Mouse (Mus musculus) brain, adult 2 months (tissue): ENCODE results near the gene Slc7a1.

Experiments
- DNase-seq: peaks from one replicate; pipeline ENCODE4 v3.0.0; 2011; ENCODE audit warnings: low read depth, low spot score

The Slc7a1 gene

DNA sequence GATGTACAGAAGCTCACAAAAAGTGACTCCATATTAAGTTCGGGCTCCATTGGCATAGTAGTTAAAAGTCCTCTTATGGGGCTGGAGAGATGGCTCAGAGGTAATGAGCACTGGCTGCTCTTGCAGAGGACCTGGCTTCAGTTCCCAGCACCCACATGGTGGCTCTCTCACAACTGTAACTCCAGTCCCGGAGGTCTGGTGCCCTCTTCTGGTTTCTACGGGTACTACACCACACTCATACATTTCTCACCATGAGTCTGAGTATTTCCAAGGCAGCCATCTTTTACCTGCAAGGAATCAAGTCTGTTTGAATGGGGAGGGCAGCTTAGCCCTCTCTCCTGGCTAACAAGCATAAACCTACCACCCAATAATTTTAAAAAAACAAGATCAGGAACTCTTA lies 30.5 kb downstream of the Slc7a1 start:
- DNase-seq, result no peak

DNA sequence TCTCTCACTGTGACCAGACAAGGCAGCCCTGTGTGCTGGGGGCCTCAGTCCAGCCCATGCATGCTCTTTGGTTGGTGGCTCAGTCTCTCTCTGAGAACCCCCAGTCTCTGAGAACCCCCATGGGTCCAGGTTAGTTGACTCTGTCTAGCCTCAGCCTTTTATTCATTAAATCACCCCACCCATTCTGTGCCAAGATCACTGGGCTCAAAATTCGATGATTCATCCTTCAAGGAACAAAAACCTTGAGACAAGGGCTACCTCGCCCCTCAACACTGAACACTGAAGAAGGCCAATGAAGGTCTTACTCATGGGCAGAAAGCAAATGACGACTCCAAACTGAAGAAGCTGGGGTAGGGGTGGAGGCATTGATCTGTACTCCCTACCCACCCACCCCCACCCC lies 31.9 kb downstream of the Slc7a1 start:
- no peak for DNase-seq

DNA sequence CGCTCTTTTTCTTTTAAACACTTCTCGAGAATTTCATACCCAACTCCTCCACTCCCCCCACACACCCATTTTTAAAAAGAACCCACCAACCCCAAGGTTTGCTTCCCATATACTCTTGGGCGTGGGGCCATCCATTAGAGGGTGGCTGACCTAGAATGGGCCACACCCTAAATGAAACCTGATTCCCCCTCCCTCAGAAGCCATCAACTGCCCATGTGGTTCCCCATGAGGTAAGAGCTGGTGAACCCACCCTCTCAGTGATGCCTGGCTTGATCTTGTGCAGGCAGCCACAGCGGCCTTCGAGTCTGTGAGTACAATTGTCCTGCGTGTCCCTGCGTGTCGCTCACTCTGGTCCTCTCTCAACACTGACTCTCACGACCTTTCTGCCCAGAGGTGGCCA lies 33.2 kb downstream of the Slc7a1 start:
- DNase-seq, result no peak

DNA sequence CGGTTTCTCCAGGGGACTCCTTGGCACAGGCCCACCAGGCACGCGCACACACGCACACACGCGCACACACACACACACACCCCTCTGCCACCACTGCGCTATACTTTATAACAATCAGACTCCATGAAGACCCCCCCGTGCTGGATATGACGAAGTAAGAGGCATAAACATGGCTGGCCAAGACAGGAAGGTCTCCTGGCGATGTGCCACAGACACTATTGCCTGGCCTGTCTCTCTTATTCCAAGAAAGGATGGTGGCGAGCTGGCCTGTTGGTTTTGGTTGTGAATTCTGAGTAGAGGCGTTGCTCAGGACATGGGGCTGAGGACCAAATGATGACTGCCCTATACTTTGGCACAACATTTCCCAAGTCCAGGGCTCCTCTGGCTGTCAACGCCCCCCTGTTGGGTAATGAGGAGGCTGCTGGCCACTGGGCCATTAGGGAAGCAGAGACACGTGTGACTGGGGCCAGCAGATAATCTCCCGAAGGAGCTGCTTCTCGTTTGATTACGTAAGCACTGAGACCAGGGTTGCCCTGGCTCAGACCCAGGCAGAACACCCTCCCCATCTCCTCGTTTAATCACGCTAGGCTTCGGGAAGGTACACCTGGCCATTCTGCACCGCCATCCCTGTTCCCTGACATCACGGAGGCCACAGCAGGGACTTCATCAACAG lies 36.1 kb downstream of the Slc7a1 start:
- no peak for DNase-seq

DNA sequence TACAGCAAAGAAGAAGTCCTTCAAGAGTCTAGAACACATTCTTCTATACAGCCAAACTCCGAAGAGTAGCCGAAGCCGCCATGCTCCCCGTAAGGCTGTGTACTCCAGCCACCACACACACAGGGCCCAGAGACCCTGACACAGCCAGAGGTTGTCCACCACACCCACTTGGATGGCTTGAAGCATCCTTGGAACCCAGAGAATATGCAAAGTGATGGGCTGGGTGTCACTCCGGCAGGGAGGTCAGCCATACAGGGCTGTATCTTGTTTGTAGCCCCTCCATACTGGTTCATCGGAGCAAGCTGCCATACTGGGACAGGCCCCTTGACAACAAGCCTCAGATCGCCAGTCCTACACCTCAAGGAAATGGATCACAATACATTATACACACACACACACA lies 37.4 kb downstream of the Slc7a1 start:
- no peak for DNase-seq

DNA sequence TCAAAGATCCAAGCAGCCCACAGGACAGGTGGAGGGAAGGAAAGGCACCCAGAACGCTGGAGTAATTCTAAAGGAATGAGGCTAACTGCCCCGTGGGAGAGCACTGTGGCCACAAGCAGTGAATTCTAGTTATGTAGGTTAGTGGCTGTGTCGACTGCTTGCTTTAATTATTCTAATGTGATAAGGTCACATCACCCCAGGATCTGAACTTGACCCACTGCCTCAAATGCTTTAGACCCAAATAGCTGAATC lies 38.0 kb downstream of the Slc7a1 start:
- no peak for DNase-seq

DNA sequence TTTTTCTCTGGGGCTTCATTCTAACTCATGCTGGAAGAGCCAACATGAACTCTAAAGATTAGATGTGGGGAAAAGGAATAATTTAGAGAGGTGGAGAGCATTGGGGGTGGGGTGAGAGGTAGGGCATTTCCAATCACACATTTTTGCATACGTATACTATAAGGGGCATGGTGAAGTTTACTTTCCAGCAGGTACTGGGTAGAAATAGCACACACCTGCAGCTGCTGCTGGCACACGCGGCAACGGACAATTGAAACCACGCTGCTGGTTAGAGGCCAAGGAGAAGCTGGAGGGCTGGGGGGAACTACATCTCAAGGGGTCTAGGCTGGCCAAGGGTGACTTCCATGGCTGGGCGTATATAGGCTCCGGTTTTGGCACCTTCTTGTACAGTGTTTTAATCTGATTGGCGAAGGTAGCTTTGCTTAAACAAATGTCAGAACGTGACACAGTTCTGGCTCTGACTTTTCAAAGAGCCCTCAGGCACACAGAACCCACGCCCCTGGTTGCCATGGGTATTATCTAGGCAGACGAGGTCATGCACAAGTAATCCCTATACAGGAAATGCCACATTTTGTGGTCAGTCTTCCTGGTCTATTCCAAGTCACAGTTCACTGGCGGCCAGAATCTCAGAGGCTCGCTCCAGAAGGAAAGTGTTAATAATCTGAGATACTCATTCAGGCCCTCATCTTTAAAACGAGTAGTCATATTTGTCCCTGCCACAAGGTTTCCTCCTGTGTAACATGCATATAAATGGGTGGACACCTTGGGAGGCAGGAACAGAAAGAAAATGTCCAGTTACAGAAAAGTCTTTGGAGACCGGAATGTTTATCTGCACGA lies 38.6 kb downstream of the Slc7a1 start:
- no peak for DNase-seq

DNA sequence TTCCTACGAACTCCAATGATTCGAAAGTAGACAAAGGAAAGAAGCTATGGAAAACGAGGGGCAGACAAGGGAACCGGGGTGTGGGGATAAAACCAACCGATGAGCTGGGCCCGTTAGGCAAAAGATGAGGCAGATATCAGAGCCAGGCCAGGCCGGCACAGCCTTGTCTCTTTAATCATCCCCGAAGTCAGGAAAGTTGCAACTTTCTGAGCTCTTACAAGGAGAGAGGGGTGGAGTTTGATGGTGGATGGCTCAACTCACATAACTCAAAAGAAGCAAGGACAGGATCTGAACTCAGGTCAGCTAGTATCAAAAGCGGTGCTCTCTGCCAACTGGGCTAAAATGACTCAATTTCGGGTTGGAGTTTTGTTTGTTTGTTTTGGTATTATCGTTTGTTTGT lies 40.6 kb downstream of the Slc7a1 start:
- DNase-seq, result no peak

DNA sequence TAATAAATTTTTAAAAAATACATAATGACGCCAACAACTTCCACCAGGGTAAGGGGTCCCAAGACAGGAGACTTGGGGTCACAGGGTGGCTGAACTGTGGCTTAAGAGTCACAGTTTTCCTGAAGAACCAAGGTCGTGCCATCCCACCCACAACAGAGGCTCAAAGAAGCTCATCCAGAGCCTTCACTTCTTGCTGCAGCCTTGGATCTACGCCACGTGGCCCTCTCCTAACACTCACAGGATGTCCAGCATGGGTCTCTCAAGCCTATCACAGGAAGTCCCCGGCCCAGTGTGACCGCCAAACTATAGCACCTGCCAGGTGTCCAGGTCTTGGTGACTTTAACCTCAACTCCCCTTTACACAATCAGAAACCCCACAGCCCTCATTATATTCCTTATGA lies 42.5 kb downstream of the Slc7a1 start:
- no peak for DNase-seq

DNA sequence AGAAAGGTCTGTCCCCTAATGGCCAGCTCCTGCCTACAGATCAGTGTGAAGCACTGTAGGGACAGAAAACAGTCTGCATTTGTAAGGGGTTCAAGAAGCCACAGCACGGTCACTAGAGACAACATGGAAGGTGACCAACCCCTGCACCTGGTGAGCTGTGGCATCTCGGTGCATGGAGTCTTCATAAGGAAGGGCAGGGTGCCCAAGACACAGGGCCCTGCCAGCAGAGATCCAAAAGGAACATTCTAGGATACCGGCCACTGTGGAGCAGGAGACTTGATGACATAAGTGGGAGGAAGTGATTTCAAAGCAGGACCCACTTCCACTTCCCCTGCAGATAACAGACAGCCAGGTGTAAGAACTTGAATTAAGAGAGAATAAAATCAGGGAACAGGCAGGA lies 43.9 kb downstream of the Slc7a1 start:
- no peak for DNase-seq

DNA sequence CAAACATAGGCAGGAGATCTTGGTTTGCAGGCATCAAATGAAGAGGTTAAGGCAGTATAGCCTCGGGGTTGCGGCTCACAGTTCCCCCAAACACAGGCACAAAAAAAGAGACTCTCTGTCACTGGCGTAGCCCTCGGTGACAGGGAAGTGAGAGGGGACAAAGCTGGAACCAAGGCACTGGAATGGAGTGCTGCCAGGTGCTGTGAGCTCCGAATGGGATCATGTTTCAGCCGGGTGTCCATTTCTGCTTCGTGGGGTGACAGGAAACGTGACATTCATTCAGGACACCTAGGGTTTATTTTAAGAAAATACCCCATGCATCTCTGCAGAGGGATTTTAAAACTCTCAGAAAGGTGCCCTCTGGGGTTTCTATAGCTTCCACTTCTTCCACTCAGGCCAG lies 45.2 kb downstream of the Slc7a1 start:
- no peak for DNase-seq

DNA sequence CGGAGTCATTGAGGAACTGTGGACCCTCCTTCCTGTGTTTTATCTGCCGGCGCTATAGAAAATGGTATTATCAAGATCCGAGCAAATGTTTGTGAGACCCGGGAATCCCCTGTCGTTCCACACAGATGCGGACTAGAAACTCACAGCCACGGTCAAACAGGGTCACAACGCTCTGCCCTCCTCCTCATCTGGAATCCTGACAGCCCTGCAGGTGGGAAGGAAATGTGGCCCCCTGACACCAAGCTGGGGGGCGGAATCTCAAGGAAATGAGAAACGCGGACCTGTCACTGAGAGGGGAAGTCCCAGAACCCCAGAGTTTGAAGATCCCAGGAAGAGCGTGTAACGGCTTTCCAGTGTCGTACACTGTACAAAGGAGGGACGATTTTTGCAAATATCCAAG lies 46.3 kb downstream of the Slc7a1 start:
- DNase-seq, result no peak

DNA sequence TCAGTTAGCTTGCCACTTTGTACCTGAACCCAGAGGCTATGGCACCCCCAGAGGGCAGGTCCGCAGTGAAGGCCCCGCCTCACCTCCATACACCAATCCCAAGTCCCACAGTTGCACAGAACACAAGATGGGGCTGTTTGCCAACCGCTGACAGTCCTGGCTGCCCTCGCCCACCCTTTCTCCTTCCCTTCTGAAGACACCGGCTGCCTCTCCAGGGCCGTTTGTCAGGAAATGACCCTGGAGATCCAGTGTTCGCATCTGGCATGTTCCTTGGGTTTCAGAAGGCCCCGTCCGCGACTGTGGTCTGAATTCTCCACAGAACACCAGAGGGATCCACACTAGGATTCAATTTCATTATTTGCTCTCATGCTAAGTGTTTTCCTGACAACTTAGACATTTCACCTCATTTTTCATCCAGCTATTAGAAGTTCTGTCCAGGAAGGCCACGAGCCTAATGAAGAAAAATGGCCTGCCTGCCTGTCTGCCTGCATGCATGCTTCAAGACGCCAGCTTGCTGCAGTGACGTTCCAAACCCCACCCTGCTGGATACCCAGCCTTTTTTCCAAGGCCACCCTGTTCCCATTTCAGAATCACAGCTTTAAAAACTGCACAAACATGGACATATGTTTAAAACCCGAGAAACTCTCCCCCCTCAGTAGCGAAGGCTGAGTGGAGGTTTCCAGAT lies 50.2 kb downstream of the Slc7a1 start:
- DNase-seq, result peak; percentile 60

DNA sequence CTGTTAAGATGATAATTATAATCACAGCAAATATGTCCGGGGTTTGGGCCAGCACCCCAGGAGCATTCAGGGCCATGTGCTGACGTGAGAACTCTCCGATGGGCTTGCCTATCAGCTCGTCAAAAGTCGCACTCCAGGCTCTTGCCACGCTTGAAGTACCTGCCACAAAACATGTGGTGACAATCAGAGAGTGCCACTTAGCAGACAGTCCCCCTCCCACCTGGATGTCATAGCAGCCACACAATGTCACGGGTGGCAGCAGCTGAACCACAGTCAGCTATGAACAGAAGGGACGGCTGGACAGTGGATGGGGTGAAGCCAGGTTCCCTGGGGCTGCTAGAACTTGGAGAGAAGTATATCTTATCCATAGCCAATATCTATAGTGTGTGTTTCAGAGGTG lies 51.6 kb downstream of the Slc7a1 start:
- no peak for DNase-seq

DNA sequence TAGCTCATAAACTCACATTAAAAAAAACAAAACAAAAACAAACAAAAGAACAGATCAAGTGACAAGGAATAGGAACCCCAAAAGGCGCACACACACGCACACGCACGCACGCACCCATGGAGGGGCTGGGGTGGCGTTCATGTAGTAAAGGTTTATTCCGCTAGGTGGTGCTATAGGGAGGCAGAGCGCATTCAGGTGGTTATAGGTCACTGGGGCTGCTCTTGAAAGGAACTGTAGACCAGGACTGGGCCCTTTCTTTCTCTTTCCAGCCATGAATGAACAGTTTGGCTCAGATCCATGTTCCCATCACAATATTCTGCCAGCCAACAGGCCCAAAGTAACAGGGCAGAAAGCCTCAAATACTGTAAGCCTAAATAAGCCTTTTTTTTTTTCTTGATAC lies 53.2 kb downstream of the Slc7a1 start:
- DNase-seq, result peak; percentile 8

DNA sequence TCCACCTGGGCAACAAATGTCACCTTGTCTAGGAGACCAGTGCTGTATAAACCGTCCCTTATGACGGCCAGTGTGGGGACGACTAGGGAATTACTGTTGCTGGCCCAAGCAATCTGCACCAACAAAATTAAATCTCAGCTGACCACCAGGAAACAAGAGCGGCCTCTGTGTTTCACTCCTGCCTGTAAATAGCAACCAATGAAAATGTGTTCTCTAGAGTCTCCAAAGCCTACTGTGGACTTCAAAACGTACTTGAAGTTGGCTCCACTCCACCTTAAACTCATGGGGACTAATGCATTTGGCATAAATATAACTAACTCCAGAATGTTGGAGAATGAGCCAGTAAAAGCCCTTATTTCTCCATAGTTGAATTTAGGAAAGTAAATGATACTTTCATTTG lies 55.3 kb downstream of the Slc7a1 start:
- no peak for DNase-seq

DNA sequence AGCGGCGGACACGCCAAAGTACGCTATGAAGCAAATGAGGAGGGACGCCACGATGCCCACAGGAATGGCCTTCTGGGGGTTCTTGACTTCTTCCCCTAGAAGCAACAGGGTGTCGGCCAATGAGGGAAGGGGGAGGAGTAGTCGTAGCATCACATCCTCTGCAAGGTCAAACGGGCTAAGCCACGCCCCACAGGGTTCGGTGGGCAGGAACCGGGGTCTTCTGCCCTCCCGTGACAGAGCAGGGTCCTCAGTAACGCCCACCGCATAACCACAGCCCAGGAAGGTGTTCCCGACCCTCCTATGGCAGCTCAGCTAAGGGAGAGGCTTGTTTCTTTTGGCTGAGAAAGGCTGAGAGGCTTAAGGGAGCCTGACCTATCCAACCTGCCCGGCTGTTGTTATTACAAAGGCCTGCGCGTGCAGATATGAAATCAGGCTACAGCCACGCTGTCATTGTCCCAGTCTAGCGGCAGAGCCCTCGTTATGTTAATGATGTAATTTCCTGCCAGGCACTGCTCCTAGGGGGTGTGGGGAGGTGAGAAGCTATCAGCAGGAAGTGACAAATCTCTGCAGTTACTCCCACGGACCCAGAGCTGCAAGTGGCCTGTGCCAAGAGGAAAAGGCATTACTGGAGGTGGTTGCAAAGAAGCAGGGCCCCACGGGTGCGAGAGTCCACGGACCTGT lies 57.5 kb downstream of the Slc7a1 start:
- peak; percentile 87 for DNase-seq

DNA sequence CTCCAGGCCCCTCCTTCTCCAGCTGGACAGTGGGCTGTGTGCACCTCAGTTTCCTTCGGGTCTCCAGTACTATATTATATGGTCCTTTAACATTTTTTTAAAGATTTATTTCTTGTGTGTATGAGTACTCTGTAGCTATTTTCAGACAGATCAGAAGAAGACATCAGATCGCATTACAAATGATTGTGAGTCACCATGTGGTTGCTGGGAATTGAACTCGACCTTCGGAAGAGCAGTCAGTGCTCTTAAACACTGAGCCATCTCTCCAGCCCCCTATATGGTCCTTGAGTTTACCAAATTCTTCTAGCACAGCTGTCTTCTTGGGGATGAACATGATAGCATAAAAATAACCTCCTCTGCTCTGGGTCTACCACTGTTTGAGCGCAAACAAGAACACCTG lies 60.6 kb downstream of the Slc7a1 start:
- no peak for DNase-seq

DNA sequence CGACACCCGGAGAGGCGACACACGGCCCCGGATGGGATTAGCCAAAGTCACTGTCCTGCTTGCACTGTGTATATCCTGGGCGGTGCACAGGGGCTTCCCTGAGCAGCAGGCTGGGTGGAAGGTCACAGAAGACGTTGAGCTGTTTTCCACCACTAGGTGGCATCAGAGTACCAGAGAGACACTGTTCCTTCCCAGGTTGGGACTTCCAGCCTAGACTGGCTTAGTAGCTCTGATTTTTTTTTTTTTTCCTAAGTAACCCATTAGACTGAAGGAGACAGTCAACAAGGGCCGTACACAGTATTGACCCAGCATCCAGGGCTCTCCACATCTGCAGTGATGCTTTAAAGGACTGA lies 67.1 kb downstream of the Slc7a1 start:
- peak; percentile 84 for DNase-seq

DNA sequence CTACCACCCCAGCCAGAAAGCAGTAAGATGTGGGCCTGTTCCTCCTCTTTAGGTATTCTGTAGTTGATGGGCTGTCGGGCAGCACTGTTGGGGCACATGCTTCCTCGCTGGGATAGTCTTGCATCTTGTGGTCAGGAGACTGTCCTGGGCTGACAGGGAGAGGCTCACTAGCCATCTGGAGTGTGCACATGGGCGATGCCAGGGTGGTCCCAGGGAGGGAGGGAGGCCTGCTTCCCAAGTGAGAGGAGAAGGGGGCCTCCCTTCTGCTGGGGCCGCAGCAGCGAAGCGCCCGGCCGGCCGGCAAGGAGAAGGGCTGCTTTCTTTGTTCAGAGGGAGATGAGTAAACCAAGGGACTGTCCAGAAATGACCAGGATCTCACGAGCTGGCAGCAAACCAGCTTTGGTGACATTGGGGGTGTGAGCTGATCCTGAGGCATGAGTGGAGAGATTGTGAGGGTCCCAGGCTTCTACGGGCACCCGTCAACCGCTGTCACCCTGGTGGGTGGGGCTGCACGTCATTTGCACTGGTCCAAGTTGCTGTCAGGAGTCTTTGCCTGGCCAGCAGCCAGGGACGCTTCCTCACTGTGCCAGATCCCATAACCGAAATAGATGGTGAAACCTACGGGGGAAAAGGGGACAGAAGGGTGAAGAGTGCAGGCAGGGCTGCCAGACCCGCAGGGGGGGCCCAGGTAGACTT lies 67.6 kb downstream of the Slc7a1 start:
- no peak for DNase-seq

DNA sequence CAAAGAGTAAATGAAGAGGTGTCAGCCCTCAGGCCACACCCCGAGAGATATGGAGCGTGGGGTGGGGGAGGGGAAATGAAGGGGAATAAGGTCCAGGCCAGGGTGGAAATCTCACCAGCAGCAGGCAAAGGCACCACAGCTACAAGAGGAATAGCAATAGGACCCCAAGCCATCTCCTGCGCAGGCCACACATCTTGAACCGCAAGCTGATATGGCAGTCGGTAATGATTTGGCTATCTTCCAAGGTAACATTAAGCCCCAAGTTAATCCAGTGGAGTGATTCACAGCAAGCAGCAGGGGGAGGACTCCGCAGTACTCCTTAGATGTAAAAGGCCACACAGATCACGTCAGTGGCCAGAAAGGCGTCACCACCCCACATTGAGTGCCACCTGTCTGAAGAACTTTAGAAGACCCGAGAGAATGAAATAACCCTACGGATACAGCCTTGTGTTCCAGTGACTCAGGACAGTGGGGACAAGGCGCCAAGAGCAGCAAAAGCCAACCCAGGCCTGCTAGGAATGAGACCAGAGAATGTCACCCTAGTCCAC lies 68.4 kb downstream of the Slc7a1 start:
- DNase-seq, result no peak

DNA sequence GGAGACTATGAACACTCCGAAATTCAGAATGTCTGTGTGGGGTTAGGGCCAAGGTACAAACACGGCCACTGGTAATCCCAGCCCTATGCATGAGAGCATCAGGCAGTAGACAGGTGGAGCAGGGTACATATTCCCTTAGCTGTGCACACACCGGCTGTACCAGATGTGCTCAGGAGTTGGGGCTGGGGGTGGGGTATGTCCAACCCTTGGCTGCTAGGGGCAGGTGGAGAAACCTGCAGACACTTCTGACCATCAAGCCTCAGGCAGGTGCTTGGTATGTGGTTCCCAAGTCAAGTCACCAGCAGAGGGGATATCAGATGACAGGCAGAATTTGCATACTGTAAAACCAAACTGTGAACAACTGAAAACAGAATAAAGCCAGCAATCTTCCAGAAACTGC lies 70.7 kb downstream of the Slc7a1 start:
- DNase-seq, result no peak
